Mouse (Mus musculus) lung, postnatal 4 days (tissue): ENCODE measurements around the gene B4galt3.

Source experiments
- DNase-seq, 2 experiments: peaks; one replicate each; pipeline ENCODE4 v3.0.0; 2021

The B4galt3 gene

DNA sequence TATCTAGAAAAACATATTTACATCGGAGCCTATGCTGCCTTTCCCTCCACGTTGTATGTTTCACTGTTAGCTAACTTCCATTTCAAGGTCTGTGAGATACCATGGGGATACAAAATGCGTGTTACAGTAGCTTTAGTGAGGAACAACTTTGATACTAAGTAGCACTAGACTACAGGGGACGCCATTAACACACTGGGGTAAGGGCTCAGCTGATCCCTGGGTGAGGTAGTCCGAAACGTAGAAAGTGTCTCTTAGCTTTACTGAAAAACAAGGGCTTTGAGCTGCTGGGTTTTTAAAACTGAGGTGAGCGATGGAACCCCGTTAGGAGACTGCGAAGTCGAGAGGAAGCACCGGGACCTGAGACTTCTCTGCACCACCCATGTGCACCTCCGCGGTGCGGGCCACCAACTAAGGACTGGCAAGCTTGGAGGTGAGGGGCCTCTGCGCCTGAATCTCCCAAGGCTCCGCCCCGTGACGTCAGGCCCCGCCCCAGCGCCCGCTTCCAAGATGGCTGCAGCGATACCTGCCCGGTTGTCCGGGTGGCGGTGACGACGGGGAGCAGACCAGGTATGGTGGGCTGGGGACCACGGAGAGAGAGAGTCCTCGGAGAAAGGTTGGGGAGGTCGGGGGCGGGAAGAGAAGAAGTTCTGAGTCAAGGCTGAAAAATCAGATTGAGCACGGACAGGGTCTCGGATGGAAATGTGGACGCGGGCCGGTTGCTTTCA, at the start of gene B4galt3:
B4galt3 (plus strand) TSS at position 481 of the 725 bp plus-strand sequence.
- DNase-seq = peak; percentile 96 to 97

DNA sequence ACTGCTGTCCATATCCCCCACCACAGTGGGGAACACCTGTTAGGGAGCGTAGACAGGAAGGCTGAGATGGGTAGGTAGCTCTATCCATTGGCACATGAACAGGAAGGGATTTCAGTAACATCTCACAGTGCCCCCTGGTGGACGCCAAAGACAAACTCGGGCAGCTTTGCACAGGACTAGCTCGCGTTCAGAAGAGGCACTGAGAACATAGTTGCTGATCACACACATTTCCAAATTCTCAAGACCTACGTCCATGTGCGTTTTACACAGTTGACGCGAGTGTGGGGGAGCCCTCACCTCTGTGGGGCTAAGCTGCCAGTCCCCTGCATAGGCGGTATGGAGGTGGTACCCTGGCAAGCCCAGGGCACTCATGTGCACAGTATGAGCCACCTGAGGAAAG, 49.3 kb upstream of the B4galt3 start:
- DNase-seq = peak; percentile 81 to 87

DNA sequence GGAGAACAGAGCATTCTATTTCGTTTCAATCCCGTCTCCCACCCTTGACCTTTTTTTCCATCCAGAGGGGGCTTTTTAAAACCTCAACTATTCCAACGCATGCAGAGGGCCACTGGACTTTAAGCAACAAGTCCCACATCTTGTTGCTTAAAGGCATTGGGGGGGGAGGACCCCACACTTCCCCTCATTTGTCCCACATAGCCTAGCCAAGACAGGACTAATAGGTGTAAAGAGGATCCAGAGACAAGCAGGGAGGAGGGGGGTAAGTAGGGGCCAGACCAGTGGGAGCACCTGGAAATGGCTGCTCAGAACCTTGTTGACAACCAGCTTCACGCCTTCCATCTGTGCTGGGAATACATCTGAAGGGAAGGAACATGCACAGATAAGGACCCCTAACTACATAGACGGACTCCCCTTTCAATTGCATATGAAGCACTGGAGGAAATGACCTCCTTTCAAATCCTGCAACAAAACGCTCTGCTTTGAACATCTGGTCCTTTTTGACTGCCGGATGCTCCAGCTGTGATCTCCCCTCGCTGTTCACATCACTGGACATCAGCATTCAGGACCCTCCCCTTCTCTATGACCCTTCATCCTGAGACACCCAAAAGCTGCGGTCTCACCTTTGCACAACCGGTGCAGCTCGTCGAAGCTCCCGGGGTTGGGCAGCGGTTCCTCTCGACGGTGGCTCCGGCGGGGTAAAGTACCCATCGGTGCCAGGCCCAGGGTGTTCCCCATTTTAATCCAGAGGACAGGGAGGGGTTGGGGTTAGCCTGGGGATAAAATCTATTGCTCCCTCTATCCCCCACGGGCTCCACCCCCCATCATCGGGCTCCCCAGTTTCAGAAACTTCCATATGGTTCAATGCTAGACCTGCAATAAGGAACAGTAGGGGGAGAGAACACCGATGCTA, 48.6 kb upstream of the B4galt3 start:
- DNase-seq = peak; percentile 21 to 40

DNA sequence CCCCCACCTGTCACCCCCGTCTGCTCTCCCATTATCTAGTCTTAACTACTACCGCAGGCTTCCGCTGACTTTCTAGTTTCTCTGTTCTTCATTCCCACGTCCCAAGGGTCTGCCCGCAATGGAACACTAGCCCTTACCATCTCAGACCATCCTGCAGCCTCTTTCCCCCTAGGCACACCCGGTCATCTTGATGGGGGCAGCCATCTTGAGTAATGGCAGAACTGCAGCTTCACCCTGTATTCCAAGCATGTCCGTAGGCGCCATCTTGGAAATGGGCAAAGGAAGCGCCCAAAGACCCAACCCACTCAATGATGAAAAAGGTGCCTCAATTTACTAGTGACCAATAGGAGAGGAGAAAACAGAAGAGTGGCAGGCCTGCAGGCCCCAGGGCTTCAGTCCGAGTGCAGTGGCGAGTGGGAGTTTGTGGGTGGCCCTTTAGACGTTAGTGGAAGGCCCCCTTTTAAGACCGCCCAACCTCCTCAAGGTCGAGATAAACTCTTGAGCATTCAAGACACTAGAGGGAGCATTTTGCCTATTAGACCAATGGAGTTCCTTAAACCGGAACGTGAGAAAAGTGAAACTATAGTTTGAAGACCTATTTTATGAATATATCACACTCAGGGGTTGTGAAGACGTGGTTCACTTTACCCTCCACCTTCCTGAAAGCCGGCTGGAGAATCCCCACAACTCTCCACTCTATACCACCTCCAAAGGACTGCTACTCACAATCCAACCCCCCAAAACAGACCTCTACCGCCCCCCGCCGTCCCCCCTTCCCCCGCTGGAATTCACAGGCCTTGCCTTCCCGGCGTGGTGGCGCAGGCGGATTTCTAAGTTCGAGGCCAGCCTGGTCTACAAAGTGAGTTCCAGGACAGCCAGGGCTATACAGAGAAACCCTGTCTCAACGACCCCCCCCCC, 47.6 kb upstream of the B4galt3 start, which contains the start of gene Tomm40l:
Tomm40l (minus strand) TSS at position 277 of the 918 bp plus-strand sequence.
- peak; percentile 94 to 98 for DNase-seq

DNA sequence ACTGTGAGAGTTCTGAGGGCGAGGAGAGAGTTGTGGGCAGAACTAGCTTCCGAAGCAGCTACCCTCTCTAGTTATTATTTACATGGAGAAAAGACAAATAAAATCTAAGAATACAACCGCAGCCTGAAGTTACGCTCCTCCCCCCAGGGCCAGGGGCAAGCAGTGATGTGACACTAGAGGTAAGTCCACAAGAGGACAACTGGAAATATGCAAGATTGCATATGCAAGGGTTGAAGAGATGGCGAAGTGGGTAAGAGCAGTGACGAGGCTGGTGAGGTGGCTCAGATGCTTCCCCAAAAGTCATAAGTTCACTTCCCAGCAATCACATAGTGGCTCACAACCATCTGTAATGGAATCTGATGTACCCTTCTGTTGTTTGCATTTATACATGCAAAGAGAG, 47.0 kb upstream of the B4galt3 start:
- no peak for DNase-seq

DNA sequence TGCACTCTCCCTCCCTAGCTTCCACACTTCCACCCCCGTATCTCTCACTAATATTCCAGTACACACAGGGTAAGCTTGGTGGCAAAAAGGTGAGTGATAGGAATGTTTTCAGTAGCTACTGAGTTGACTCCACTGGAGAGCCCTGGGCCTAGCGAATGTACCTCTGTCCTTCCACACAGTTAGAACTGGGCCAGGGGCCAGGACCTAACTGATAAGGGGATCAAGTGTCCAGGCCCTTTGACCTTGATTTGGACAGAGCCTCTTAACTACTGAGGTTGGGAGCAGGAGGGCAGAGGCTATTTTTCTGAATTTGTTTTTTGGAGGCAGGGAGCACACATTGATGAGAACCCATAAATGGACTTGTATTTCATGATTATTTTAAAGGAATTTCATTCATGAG, 46.3 kb upstream of the B4galt3 start:
- DNase-seq = peak in 1 of 2 experiments; percentile 26

DNA sequence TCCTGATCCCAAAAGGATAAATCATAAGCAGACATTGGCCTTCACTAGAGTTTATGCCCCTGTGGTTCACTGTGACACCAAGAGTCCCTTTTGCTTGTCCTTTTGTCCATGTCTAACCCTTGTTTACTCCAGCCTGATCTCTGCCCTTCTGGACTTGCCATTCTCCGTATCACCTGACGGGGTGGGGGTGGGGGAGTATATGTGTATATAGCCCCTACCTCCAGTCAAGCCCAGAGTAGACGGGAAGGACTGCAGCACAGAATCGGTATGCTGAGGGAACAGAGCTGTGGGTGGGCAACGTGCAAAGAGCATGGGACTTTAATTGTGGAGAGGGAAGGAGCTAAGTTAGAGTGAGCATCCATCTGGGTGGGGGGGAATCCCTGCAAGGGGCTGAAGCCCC, 45.3 kb upstream of the B4galt3 start, which contains the start of gene Apoa2:
Apoa2 (plus strand) TSS at position 198 of the 400 bp plus-strand sequence.
- no peak for DNase-seq

DNA sequence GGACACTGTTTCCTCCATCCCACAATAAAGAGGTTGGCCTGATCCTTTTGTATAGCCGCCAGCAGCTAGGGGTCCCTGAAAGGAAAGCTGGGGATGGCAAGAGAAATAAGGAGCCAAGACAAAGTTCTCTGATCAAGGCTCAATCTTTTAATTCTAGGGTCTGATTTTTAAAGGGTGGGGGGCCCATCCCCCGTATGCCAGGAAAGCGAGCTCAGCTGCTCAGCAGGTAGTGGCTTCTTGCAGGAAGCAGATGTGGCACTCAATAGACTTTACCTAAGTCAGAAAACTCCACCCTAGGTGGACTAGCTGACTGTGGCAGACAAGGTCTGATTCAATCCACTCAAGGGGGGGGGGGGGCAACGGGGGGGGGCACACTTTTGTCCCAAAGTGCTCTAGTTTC, 43.3 kb upstream of the B4galt3 start:
- no peak for DNase-seq

DNA sequence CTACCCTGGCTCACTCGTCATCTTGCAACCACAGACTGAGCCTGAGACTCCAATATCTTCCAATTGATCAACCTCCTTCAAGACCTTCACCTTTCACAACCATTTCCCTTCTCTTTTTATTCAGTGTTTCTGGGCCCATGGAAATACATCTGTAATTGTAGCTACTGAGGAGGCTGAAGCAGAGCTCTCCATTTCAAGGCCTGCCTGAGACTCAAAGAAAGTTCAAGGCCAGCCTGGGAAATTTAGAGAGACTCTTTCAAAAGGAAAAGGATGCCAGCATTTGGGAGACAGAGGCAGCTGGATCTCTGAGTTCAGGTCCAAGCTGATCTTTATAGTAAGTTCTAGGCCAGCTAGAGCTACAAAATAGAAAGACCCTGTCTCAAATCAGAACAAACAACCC, 42.2 kb upstream of the B4galt3 start:
- no peak for DNase-seq

DNA sequence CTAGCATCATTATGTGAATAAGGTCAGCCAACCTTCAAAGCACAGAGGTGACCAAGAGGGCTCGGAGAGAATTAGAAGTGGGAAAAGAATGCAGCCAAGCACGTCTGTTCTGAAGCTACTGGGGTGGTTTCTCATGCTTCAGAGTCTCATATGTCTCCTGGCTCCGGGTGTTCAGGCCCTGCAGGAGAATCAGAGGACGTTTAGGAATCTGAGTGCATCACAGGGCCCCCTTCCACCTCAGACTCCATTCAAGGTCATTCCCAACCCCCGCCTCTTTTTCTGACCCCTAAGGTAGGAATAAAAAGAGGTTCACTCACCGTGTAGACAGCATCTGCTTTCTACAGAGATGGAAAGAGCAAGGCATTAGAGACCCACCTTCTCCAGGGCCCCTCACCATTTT, 40.4 kb upstream of the B4galt3 start:
- DNase-seq = no peak

DNA sequence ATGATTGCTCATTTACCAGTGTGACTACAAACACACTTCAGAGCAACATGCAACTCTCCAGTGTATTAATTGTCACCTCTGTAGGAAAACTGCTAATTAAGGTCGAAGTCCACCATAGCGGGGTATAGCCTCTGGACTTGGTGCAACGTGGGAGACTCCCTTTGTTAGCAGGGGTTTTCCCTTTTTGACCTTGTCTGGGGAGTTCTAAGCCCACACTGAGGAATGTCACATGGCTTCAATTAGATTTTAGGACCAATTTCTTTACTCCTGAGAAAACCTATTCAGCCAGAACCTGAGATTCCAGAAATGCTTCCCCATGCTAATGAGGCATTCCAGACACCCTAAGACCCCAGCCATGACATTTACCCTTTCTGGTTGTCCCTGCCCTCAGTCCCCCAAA, 39.9 kb upstream of the B4galt3 start:
- no peak for DNase-seq

DNA sequence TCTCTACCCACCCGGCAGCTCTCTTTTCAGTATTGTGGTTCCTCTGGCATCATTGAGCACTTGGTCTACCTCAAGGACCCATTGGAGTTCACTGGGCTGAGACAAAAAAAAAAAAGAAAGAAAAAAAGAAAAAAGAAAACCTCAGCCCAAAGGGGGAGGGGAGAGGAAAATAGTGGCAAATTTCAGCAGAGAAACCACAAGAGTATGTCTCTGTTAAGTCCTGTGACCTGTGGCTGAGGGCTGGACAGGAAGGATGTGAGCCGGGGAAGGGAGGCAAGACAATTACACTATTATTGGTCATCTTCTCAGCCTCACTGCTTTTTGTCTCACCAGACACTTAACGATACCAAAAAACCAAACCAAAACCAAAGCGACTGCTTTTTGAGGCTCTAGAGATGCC, 38.3 kb upstream of the B4galt3 start:
- no peak for DNase-seq

DNA sequence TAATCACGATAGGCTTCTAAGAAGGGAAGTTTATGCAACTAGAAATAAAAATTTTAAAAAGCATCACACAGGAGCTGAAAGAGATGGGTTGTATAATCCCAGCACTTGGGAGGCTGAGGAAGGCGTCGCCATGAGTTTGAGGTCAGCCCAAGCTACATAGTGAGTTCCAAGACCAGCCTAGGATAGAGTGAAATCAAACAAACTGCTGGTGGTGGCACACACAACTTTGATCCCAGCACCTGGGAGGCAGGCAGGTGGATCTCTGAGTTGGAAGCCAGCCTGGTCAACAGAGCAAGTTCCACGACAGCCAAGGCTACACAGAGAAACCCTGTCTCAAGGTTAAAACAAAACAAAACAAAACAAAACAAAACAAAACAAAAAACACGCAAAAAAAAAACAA, 37.8 kb upstream of the B4galt3 start:
- no peak for DNase-seq

DNA sequence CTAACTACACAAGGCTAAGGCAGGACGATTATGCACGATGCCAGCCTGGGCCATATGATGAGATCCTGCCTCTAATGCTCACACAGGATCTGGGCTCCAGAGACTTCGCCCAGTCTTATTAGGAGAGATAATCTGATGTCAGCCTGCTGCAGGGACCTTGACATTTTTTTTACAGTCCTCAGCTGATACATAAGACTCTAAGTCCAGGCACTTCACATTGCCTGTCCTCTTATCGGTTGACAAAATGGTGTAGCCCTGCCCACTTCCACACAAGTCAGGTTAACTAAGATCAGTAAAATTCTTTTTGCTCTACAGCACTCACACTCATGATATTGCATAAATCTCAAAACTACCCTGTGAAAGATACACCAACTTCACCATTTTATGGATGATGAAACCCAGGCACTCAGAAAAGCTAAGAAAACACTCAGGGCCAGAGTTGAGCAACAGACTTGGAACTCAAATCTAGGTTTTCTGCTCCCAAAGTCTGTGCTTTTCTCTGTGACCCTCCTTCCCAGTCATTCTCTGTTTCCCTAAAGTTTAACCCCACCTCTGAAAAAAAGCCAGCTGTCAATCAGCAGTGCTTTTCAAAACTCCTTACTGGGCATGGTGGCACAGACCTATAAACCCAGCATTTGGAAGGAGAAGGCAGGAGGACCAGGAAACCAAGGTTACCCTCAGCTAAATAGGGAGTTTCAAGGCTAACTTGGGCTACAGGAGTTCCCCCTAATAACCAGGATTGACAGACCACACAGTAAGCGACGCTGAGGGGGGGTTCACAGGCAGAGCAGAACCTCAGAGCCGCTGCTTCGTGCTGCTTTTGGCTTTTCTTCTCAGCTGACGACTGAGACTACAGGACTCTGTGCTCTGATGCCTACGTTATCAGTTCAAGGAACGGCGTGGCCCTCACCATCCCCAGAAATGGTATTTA, 37.1 kb upstream of the B4galt3 start:
- DNase-seq = peak in 1 of 2 experiments; percentile 49

DNA sequence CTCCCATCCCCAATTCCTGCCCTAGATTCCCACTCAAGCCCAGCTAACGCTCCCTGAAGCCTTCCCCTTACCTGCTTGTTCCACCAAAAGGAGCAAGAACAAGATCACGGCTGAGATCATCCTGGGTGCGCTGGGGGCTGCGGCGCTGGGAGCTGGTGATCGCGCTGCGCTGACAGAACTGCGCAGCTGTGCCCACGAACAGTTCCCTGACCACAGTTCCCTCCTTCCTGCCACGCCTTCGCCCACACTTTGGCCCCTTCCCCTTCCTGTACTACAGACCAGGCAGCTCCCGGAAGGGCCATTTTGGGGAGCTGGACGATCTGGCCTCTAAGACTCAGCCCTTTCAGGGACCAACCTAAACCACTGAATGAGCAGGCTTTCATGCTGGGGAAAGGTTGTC, 36.0 kb upstream of the B4galt3 start, which contains the start of gene Fcer1g:
Fcer1g (minus strand) TSS at position 240 of the 400 bp plus-strand sequence.
- DNase-seq = peak; percentile 62 to 65

DNA sequence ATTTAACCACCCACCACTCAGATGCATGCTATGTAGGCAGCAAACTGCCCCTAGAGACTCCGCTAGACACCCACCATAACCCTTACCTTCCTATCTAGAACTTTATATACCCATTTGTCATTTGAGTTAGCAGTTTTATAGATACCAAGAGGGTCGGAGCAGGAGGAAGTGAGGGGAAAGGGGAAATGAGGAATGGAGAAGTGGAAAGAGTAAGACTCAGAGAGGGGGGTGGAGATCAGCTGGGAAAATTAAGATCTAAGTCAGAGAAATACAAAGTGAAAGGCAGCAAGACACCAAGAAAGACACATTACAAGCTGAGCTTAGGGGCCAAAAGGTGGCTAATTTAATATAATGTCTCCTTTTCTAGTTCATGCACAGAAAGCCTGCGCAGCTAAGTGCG, 35.6 kb upstream of the B4galt3 start:
- DNase-seq = no peak

DNA sequence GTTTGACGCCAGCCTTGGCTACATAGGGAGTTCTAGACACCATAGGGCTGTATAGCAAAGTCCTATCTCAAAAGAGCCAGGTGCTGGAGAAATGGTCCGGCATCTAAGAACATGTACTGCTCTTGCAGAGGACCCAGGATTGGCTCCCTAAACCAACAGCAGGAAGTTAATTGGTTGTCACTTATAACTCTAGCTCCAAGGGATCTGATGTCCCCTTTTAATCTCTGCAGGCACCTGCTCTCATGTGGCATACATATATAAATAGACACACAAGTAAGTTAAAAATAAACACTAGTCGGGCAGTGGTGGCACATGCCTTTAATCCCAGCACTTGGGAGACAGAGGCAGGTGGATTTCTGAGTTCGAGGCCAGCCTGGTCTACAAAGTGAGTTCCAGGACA, 34.3 kb upstream of the B4galt3 start:
- DNase-seq = no peak

DNA sequence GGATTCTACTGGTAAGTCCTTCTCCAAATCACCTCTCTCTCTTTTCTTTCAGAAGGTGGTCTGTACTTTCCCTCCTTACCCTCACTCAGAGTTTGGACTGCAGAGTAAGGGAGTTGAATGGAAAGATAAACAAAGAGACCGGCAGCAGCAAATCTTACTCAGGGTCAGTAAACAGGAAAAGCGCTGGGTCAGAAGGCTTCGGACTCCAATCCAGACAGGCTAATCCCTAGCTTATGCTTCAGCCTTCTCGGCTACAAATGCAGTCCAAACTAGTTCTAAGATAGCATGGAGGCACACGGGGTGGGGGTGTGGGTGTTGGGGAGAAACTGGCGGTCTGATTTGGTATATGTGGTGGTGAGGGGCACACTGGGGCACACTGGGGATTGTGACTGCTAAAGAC, 32.7 kb upstream of the B4galt3 start:
- no peak for DNase-seq

DNA sequence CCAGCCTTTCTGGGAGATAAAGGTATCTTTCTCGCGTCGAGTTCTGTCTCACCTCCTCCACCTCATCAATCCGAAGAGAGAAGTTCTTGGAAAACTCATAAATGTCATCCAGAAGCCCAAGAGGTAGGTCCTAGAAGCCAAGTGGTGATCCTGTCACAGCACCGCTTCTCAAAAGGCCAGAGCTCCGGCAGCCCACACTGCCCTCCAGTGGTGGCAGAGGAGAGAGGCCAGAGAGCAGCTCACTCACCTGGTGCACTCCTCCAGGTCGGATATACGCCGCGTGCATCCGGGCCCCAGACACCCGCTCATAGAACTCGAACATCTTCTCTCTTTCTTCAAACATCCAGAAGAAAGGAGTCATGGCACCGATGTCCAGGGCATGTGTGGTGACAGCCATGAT, 31.7 kb upstream of the B4galt3 start:
- peak; percentile 70 to 77 for DNase-seq

DNA sequence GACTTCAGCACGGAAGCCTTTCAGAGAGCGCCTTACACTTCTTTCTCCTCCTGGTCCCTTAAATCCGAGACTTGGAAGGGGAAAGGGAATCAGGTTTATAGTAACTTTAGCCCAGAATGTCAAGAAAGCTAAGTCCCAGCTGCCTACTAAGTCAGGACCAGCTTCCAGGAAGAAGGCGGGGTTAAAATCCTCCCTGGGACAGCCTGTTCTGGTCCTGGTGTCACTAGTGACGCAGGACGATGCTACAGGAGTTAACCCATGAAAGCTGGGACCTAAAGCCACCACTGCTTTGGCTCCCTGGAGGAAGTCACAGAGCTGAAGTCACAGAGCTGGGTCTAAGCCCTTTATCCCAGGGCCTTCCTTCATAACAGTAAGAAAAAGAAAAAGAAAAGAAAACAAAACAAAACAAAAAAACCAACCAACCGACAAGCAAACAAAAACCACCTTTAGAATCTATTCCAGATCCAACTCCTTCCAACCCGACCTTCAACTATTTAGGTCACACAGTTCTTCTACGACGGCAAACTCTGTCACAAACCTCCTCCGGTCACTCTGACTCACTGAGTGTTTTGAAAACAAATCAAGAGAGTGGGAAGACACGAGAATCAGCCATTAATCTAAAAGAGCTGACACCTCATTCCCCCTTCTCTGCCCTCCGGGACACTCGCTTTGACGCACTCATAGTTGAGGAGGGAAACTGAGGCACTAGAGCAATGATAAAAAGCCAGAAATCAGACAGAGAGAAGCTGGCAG, 30.0 kb upstream of the B4galt3 start:
- DNase-seq = peak in 1 of 2 experiments; percentile 20

DNA sequence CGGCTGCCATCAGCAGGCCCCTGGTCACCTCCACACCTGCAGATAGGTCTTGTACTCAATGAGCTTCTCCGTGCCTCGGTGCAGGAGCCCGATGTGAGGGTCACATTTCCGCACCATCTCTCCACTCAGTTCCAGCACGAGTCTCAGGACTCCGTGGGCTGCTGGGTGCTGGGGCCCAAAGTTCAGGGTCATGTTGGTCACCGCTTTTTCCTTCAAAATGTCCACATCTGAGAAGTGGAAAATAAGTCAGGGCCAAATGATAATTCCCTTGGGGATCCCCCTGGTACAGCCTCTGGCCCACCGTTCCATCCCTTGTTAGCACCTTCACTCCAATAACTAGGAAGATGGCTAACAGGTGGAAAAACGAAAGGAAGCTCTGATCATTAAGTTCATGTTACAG, 29.2 kb upstream of the B4galt3 start:
- no peak for DNase-seq
